Comparison of ENCODE assay signal across 25 mouse cellular contexts in genomic region chr3:97748789-97749188, GRCm38 (mm10).
DNase-seq lines count a peak whose midpoint lies in the region; ATAC-seq and TF ChIP-seq lines count a peak whose summit lies in the region.
"Had no signal": no experiment of that assay in that cellular context is flagged by ENCODE, and none has a peak within 500 bp of the region (broad histone marks: within the 10 kb centered on the region; RNA-seq: fewer than 3 reads in every experiment).

No protein-coding gene starts in this region.

- 58% methylated on average over 10 of the region's 10 CpGs for WGBS in lung, postnatal 0 days

- H3K4me3 ChIP-seq in lung, postnatal 0 days (ENCODE audit: low read depth, low read length), result no peak overlapping the region
- H3K4me3 ChIP-seq: embryonic facial prominence, embryonic 12.5 days; embryonic facial prominence, embryonic 15.5 days; heart, adult 2 months; hindbrain, embryonic 10.5 days; hindbrain, embryonic 13.5 days had no signal

- peaks cover 29% of the 10 kb centered on the region for H3K36me3 ChIP-seq in lung, postnatal 0 days (ENCODE audit: insufficient read depth, low read length)

- H3K4me2 ChIP-seq in lung, postnatal 0 days (replicated peaks; ENCODE audit: low read depth, low read length), result peak overlapping the region; percentile 25; the same call in 1 of the 2 replicates
- H3K4me2 ChIP-seq: embryonic facial prominence, embryonic 12.5 days; embryonic facial prominence, embryonic 15.5 days; heart, embryonic 11.5 days; hindbrain, embryonic 13.5 days had no signal

- 0 out of 2 replicates have a peak, but pooled peaks have one; percentile 27 for TF ChIP-seq EP300 in lung, postnatal 0 days (IDR thresholded peaks at IDR 0.05)

- DNase-seq in lung, adult 18-20 months, result peak; percentile 30 to 58
- no peak for DNase-seq in lung, postnatal 14 days
- peak; percentile 73 for DNase-seq in lung, postnatal 0 days (ENCODE audit: low spot score)
- peak; percentile 59 for DNase-seq in lung, postnatal 36 days
- DNase-seq in ovary, adult 18-20 months (ENCODE audit: low spot score), result no peak
- no peak for DNase-seq in heart, postnatal 4 days
- DNase-seq: adrenal gland, postnatal 14 days; B cell, adult 2 months; cerebellum, adult 11 months; cerebellum, adult 2 months; cerebellum, adult 9-11 months; cerebellum, postnatal 25 days; forebrain, postnatal 0 days; gastrocnemius, postnatal 25 days; heart, adult 2 months had no signal

- H3K27ac ChIP-seq in lung, postnatal 0 days (ENCODE audit: low read length), result no peak overlapping the region
- H3K27ac ChIP-seq: embryonic facial prominence, embryonic 12.5 days; embryonic facial prominence, embryonic 15.5 days; heart, adult 2 months; hindbrain, embryonic 10.5 days; hindbrain, embryonic 13.5 days had no signal

- no peaks in the 10 kb centered on the region for H3K27me3 ChIP-seq in lung, postnatal 0 days (replicated peaks; ENCODE audit: insufficient read depth, low read length)
- H3K27me3 ChIP-seq: CH12.LX; embryonic facial prominence, embryonic 12.5 days; embryonic facial prominence, embryonic 15.5 days; hindbrain, embryonic 13.5 days; Patski had no signal

- TF ChIP-seq CTCF in lung, postnatal 0 days (IDR thresholded peaks at IDR 0.05), result no peak

- no peaks in the 10 kb centered on the region for H3K9me3 ChIP-seq in lung, postnatal 0 days (ENCODE audit: low read length)
- H3K9me3 ChIP-seq: embryonic facial prominence, embryonic 12.5 days; embryonic facial prominence, embryonic 15.5 days; G1E; hindbrain, embryonic 10.5 days; hindbrain, embryonic 13.5 days had no signal

- peak; percentile 95 for ATAC-seq in lung, postnatal 0 days
- ATAC-seq: forebrain, embryonic 14.5 days; forebrain, postnatal 0 days; hindbrain, embryonic 16.5 days; Patski had no signal

- H3K9ac ChIP-seq in lung, postnatal 0 days (replicated peaks; ENCODE audit: low read depth), result no peak overlapping the region
- H3K9ac ChIP-seq: embryonic facial prominence, embryonic 12.5 days; embryonic facial prominence, embryonic 15.5 days; forebrain, postnatal 0 days; hindbrain, embryonic 13.5 days had no signal

- H3K4me1 ChIP-seq in lung, postnatal 0 days (ENCODE audit: insufficient read depth, low read depth, low read length), result no peaks in the 10 kb centered on the region
- H3K4me1 ChIP-seq: embryonic facial prominence, embryonic 12.5 days; embryonic facial prominence, embryonic 15.5 days; hindbrain, embryonic 10.5 days; hindbrain, embryonic 13.5 days had no signal

Comparison
In these comparisons a context has a peak if more than half of its experiments do, and no peak if none do; other contexts are left out.
1. DNase-seq: peak in lung, adult 18-20 months (2 of 2), lung, postnatal 0 days (single experiment) and lung, postnatal 36 days (single experiment); none in lung, postnatal 14 days (single experiment), ovary, adult 18-20 months (single experiment) and heart, postnatal 4 days (single experiment).